Mouse (Mus musculus) forebrain, postnatal 0 days (tissue): Measurements from ENCODE around the gene Pdp2. TPM values are rescaled to one million over a fixed set of nuclear protein-coding genes. Genes with fewer than 3 reads are reported as not detected.
A peak's percentile ranks its signal among the peaks of the same experiment; 100 is the strongest.
"Not testable (repeated sequence)": the region's sequence is repeated elsewhere in the genome, so short reads cannot be mapped to it uniquely, and the experiment has no call there.

Source experiments
- ATAC-seq: fragments of 200-750 bp; cut with Nextera tagmentation; 2 replicates; pipeline ENCODE4 v1.8.0; 2017; ENCODE audit warnings: mild to moderate bottlenecking, moderate library complexity
- DNase-seq: peaks from one replicate; pipeline ENCODE4 v3.0.0-alpha.2; 2015
- H3K27ac ChIP-seq: fragments of 300-500 bp; sonication (generic); 2 replicates; pipeline ENCODE4 v1.5.1; 2014; ENCODE audit warnings: low read depth, mild to moderate bottlenecking, antibody characterized with exemption, low read length, moderate library complexity, mixed read lengths
- H3K27me3 ChIP-seq: fragments of 300-500 bp; sonication (generic); 2 replicates; pipeline ENCODE4 v1.6.1; 2014; ENCODE audit warnings: mild to moderate bottlenecking, low read length, mixed read lengths; ENCODE audit not compliant: insufficient read depth
- H3K36me3 ChIP-seq: fragments of 300-500 bp; sonication (generic); 2 replicates; pipeline ENCODE4 v1.6.1; 2014; ENCODE audit warnings: mild to moderate bottlenecking, moderate library complexity; ENCODE audit not compliant: insufficient read depth
- H3K4me1 ChIP-seq: fragments of 300-500 bp; sonication (generic); 2 replicates; pipeline ENCODE4 v1.6.1; 2014; ENCODE audit warnings: antibody characterized with exemption; ENCODE audit not compliant: insufficient read depth
- H3K4me2 ChIP-seq: fragments of 300-500 bp; sonication (generic); 2 replicates; pipeline ENCODE4 v1.6.1; 2014; ENCODE audit warnings: low read depth, mild to moderate bottlenecking, moderate library complexity
- H3K4me3 ChIP-seq: fragments of 300-500 bp; sonication (generic); 2 replicates; pipeline ENCODE4 v1.5.1; 2014; ENCODE audit warnings: low read depth, low read length, mixed read lengths
- H3K9ac ChIP-seq: fragments of 300-500 bp; sonication (generic); 2 replicates; pipeline ENCODE4 v1.6.1; 2014; ENCODE audit warnings: mild to moderate bottlenecking
- H3K9me3 ChIP-seq: fragments of 300-500 bp; sonication (generic); 2 replicates; pipeline ENCODE4 v1.6.1; 2016; ENCODE audit warnings: low read length
- CTCF ChIP-seq: sonication (generic); IDR thresholded peaks from 2 replicates; pipeline ENCODE4 v1.5.1; 2016; ENCODE audit warnings: antibody characterized with exemption, control low read depth, low read depth
- WGBS: fragments of 180-500 bp; shearing (Covaris S2); extraction: QIAGEN DNeasy Blood & Tissue Kit; methylation state at CpG from one replicate; pipeline ENCODE4 v1.1.7; 2014; 5-methylcytosine and 5-hydroxymethylcytosine counted together
- polyA plus RNA-seq: library from polyadenylated mRNA; unstranded; fragments of >200 nt; fragmentation: Nextera tagmentation; extraction: Ambion mirVana; gene quantifications from 2 replicates; pipeline ENCODE4 v1.2.1, GENCODE M21; 2015
- total RNA-seq: library from RNA; depleted of rRNA; stranded (reverse); fragments of >200 nt; gene quantifications from 2 replicates; pipeline ENCODE4 v1.2.3, GENCODE M21; 2014; rRNA removed

Gene Pdp2
- total and polyA plus RNA-seq, 2 experiments from 2014 or later: 13.2 to 14.6 TPM

GRCm38 (mm10) chr8:104641426-104642323 lies 50.4 kb downstream of the Pdp2 start, which contains the start of gene Ciao2b:
Ciao2b (minus strand) TSS chr8:104641965.
- Histone ChIP-seq H3K9ac (peak within 1 kb of the TSS; percentile 75), H3K4me1 (peaks cover 14% of the 10 kb centered on the region), H3K36me3 (peaks cover 19% of the 10 kb centered on the region), H3K27me3 (no peaks in the 10 kb centered on the region), H3K4me2 (peak within 1 kb of the TSS; percentile 84), H3K4me3 (peak within 1 kb of the TSS; percentile 81), H3K9me3 (no peaks in the 10 kb centered on the region), H3K27ac (peak within 1 kb of the TSS; percentile 90)
- peak; percentile 94 for DNase-seq
- peak; percentile 99 for ATAC-seq
- WGBS: under 1% methylated on average over 66 of the region's 66 CpGs
- peak; percentile 16; the same call in 1 of the 2 replicates for TF ChIP-seq CTCF

DNA sequence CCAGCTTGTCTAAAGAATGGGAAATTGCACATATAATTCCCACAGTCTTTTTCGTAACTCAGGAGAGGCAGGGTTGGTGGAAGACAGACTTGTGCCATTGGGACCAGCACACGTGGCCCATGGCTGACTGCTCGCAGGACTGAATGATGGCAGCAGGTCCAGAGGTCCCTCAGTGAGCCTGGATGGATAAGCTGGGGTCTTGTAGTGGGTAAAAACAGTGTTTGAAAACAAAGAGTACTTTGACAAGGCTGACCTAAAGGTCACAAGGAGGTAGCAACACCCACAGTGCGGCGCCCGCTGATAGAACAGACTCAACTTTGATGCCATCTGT lies 51.0 kb downstream of the Pdp2 start:
- DNase-seq (no peak), ATAC-seq (no peak; the same call in 1 of the 2 replicates)
- peak overlapping the region; percentile 84 for H3K4me2 ChIP-seq
- WGBS: 74% methylated on average over 6 of the region's 6 CpGs
- peaks cover 14% of the 10 kb centered on the region for H3K4me1 ChIP-seq
- H3K4me3 ChIP-seq: peak overlapping the region; percentile 81
- no peaks in the 10 kb centered on the region for H3K27me3 ChIP-seq
- H3K9me3 ChIP-seq: no peaks in the 10 kb centered on the region
- TF ChIP-seq CTCF: no peak
- H3K36me3 ChIP-seq: peaks cover 16% of the 10 kb centered on the region
- H3K27ac ChIP-seq: peak overlapping the region; percentile 90
- H3K9ac ChIP-seq: peak overlapping the region; percentile 75

- not testable (repeated sequence) for H3K4me2 ChIP-seq, H3K4me3 ChIP-seq, H3K36me3 ChIP-seq, H3K27ac ChIP-seq, H3K9ac ChIP-seq, H3K9me3 ChIP-seq, DNase-seq, ATAC-seq, H3K27me3 ChIP-seq
- H3K4me1 ChIP-seq: peaks cover 14% of the 10 kb centered on the region
- WGBS: 79% methylated on average over 3 of the region's 3 CpGs
These were observed 52.9 kb downstream of the Pdp2 start for GRCm38 (mm10) chr8:104644187-104644586.

Other genes with a start within 250 kb of the Pdp2 start
- gene Cmtm4, start 195.6 kb upstream of the Pdp2 start, total RNA-seq: 32.9 and 35.1 TPM in 2 replicates
- 2.0 and 2.3 TPM in 2 replicates for gene Cmtm4, start 195.6 kb upstream of the Pdp2 start, polyA plus RNA-seq
- 104 and 125 TPM in 2 replicates for gene Dync1li2, start 148.4 kb upstream of the Pdp2 start, total RNA-seq
- 46.4 and 74.0 TPM in 2 replicates for gene Dync1li2, start 148.4 kb upstream of the Pdp2 start, polyA plus RNA-seq
- 0.43 and 0.46 TPM in 2 replicates for gene Terb1, start 81.5 kb upstream of the Pdp2 start, total RNA-seq
- gene Terb1, start 81.5 kb upstream of the Pdp2 start, polyA plus RNA-seq: 0.14 and 0.44 TPM in 2 replicates
- gene Nae1, start 56.8 kb upstream of the Pdp2 start, total RNA-seq: 86.3 and 97.6 TPM in 2 replicates
- 120 and 134 TPM in 2 replicates for gene Nae1, start 56.8 kb upstream of the Pdp2 start, polyA plus RNA-seq
- 2.2 and 2.5 TPM in 2 replicates for gene Car7, start 56.8 kb upstream of the Pdp2 start, total RNA-seq
- gene Car7, start 56.8 kb upstream of the Pdp2 start, polyA plus RNA-seq: 1.6 and 2.0 TPM in 2 replicates
- not detected in 2 replicates for gene Cdh16, start 32.9 kb downstream of the Pdp2 start, total RNA-seq
- not detected in 2 replicates for gene Cdh16, start 32.9 kb downstream of the Pdp2 start, polyA plus RNA-seq
- gene Rrad, start 39.9 kb downstream of the Pdp2 start, total RNA-seq: 5.2 and 5.3 TPM in 2 replicates
- gene Rrad, start 39.9 kb downstream of the Pdp2 start, polyA plus RNA-seq: 2.2 and 2.9 TPM in 2 replicates
- gene Ciao2b, start 50.5 kb downstream of the Pdp2 start, total RNA-seq: 54.9 and 61.9 TPM in 2 replicates
- 108 and 110 TPM in 2 replicates for gene Ciao2b, start 50.5 kb downstream of the Pdp2 start, polyA plus RNA-seq
- gene Ces2a, start 142.6 kb downstream of the Pdp2 start, total RNA-seq: not detected in 2 replicates
- gene Ces2a, start 142.6 kb downstream of the Pdp2 start, polyA plus RNA-seq: not detected in 2 replicates
- 0.23 TPM in 1 of 2 replicates, not detected in the other for gene Ces2b, start 240.1 kb downstream of the Pdp2 start, total RNA-seq
- gene Ces2b, start 240.1 kb downstream of the Pdp2 start, polyA plus RNA-seq: 0.14 TPM in 1 of 2 replicates, not detected in the other